Mouse (Mus musculus) liver, adult (tissue): Measurements from ENCODE around the gene Supt20.

Source experiments
- GATA4 ChIP-seq: IDR thresholded peaks from 2 replicates; pipeline ENCODE4 v1.6.1; 2014; ENCODE audit warnings: mild to moderate bottlenecking, low read length; ENCODE audit not compliant: insufficient replicate concordance

Gene Supt20

DNA sequence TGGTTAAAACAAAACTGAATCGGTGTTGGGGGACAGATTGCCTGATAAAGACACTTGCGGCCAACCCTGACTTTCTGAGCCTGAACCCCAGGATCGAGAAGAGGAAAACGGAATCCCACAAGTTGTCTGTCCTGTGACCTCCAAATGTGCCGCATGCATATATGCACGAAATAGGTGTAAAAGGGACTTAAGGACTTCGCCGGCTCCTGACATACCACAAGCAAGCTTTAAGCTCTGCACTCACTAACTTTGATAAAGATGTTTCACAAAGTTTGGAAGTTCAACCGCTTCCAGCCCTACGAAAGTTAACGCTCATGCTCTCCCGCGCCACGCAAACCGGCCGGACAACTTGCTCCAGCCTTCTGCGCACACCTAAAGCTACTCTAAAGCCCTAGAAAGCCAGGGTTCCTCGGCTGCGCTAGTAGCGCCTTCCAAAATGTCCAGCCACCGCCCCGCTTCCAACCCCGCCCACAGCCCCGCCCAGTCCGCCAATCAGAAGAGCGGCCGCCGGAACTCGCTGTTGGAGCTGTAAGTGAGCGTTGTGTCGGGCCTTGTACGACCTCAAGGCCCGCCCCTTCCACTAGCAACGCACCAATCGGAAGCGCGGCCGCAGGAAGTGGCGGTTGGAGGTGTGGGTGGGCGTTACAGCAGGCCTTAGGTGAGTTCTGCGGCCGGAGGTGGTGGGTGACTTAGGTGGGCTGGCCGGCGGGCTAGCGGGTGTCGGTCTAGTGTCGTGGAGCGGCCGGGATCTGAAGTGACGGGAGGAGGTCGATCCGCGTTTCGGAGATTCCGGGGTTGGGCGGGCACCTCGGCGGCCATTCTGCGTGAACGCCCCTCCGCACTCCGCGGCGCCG lies at the start of gene Supt20:
Supt20 (plus strand) TSS at position 606 of the 854 bp plus-strand sequence.
- no peak for TF ChIP-seq GATA4

GRCm38 (mm10) chr3:54642851-54643250 lies 49.8 kb upstream of the Supt20 start:
- no peak for TF ChIP-seq GATA4

DNA sequence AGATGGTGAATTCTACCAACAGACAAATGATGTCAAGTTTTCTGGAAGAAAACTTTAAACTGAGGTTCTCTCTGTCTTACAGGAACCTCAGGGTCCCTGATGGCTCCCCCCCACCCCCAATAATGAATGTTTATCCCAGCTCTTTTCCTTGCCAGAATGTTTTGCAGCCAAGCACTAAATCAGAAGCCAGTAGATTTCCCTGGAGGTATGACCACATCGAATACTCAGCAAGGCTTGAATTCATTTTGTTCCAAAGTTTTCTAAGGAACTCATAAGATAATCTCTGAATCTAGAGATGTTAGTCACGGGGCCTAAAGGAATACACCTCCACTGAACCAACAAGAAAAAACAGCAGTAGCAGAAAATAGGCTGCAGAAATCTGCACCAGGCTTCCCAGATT lies 45.0 kb upstream of the Supt20 start:
- no peak for TF ChIP-seq GATA4

DNA sequence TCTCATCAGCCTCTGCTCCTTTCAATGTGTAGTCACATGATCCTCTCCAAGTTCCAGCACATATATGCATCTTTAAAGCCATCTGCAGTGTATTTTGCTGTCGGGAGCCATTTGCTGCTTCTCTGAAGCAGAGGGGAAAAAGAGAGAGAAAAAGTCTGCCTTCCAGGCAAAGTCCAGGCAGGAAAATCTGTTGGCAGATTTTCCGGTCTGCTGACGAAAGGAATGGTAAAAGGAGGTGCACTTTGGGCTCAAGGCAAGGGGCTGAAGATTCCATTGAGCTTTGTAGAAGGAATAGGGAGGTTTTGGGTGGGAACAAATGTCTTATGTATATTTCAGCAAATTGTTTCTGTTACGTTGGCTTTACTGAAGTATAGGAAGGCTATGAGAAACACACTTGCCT lies 41.0 kb upstream of the Supt20 start:
- no peak for TF ChIP-seq GATA4

DNA sequence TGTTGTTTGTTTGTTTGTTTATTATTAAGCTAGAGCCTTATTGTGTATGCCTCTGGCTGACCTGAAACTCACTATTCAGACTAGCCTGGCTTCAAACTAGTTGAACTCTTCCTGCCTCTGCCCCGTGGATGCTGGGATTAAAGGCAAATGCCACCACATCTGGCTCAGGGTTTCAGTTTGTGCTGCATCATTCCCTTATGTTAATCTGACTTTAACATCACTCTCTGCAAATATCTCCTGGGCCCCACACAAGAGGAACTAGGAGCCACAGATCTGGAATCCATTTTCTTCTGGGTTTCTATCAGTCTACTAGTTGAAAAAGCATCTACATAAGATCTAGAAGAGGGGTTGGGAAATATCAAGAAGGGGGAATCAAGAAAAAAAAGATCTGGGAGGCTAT lies 38.4 kb upstream of the Supt20 start:
- TF ChIP-seq GATA4: no peak

DNA sequence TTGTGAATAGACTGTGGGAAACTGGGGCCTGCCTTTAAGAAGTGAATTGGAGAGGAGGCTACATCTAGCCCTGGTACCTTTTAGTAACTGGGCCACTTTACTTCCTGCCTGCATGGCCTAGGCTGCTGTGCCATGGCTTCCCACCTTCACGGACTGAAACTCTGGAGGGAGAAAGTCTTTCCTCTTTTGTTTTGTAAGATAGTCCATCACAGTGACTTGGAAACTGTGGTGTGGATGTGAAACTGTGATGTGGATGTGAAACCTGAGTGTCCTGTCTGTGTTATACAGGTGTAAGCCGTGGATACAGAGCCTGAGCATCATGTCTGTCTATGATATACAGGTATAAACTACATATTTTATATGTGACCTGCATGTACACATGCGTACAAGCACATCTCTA lies 35.5 kb upstream of the Supt20 start:
- TF ChIP-seq GATA4: no peak

DNA sequence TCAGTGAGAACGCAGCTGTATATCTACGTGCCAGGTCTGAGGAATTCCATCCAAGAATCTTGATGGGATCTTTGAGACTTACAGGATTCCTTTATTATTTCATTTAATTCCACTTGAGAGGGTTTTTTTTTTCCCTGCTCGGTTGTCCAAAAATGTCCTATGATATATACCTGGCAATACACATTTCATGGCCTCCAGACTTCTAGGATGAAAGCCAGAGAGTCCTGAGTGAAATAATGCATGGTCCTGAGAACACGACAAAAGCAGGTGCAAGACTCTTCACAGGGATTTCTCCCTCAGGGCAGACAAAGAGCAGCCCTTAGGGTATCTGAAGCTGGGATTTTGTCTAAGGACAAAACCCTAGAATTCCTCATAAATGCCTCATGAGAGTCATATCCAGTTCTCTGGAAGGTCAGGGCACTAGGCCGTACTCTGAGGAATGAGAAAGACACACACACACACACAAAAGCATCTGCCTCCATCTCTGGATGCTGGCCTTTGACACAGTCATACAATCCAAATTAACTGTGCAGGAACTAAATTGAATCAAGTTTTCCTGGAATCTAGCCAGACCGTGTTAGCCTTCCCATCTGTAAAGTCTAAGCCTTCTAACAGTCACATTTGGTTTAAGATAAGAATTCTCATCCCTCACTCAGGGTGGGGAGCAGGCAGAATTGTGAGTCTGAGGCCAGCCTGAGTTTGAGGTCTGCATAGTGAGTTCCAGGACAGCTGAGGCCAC lies 34.5 kb upstream of the Supt20 start:
- no peak for TF ChIP-seq GATA4

DNA sequence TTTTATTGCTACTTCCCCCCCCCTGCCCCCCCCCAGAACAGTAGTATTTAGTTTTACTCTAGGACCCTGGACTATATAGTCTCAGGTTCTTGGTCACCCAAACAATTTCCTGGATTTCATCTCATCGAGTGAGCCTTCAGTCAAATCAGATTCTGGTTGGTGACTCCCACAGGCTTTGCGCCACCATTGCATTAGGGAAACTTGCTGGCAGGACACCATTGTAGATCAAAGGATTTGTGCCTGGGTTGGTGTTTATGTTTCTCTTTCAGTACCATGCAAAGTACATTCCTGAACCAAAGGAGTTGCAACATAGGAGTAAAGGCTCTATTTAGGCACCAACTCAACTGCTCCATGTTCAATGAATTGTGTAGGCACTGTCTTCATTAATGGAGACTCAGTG lies 32.9 kb upstream of the Supt20 start:
- TF ChIP-seq GATA4: no peak

DNA sequence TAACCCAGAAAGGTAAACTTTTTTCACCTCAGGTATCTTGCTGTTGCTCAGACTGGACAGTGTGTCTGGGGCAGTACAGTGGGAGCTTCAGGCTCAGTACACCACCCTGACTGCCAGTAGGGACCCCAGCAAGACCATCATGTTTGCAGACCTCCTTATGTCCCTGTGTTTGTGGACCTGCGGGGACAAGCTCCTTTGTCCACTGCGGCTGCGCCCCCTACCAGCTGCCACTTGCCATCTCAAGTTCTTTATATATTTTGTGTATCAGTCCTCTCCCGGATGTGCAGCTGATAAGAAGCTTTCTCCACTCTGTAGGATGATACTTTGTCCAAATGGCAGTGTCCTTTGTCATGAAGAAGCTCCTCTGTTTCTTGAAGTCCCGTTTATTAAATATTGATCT lies 30.2 kb upstream of the Supt20 start:
- TF ChIP-seq GATA4: no peak

GRCm38 (mm10) chr3:54668141-54668540 lies 24.5 kb upstream of the Supt20 start:
- TF ChIP-seq GATA4: no peak

GRCm38 (mm10) chr3:54668722-54669121 lies 23.9 kb upstream of the Supt20 start:
- no peak for TF ChIP-seq GATA4

DNA sequence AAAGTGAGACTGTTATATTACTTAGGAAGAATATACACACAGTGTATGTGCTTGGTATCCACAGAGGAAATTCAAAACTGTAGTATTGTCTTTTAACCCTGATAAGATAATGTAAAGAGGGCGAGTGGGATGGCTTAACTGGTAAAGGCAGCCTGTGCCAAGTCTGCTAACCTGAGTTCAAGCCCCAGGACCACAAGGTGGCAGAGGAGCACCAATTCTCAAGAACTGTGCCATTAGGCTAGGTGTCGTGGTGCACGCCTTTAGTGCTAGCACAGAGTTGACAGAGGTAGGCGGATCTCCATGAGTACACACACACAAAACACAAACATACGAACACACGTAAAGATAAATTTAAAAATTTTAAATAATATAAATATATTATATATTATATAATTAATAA lies 23.0 kb upstream of the Supt20 start:
- no peak for TF ChIP-seq GATA4

GRCm38 (mm10) chr3:54672111-54672510 lies 20.5 kb upstream of the Supt20 start:
- no peak for TF ChIP-seq GATA4

DNA sequence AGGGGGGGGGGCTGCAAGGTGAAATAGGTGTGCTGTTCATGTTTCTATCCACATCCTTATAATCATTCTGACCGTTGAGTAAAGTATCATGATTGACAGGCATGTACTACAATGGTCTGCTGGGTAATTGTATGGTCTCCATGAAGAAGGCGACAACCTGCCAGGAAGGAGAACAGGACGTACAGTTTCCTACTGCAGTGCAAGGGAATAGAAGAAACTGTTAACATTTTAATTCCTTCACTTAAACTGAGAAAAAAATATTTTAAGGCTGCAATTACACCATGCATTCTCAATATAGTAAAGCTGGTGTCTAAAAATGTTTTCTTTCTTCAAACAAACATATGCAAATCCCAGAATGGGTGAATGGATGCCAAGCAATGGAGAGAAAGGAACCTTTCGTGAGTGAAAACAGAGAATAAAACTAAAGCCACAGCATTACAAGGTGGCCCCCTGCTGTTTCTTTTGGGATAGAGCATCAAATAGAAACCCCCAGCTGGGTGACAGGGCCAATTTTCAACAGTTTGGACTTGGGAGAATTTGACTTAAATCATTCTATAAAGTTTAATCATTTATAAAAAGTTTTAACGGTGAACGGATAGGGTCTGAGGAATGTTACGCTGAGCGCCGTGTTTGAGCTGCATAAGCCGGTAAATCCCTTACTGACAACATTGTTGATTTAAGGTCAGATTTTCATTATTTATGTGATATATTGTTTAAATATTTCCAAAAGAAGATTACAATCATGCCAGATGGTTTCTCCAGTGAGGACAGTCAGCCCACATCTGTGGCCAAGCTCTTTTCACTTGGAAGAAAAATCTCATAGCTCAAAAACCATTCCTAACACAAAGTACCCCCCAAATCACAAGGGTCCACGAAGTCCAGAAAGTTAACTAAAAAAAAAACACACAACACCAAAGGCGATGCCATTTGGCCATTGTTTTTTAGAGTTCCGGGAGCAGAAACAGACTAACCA lies 19.8 kb upstream of the Supt20 start:
- no peak for TF ChIP-seq GATA4

DNA sequence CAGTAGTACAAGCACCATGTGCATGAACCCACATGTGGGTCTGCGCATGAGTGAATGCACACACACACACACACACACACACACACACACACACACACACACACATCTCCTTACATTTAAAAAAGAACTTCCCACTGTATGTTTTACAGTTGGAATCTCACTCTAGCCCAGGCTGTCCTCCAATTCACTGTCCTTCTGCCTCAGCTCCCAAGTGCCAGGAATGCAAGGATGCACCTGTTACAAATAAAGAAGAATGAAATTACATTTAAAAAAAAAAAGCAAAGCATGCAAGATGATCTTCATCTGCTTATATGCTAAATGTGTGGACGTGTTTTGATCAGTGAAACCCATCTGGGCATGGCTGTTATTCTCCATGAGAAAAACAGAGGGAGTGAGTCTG lies 15.8 kb upstream of the Supt20 start:
- TF ChIP-seq GATA4: no peak
